Mouse (Mus musculus) cortical plate, adult 2 months (tissue): ENCODE results near the gene Asap2.

ENCODE experiments used
- CTCF ChIP-seq: fragments of 200-500 bp; IDR thresholded peaks from 2 replicates; pipeline ENCODE4 v1.5.1; 2011; ENCODE audit warnings: mild to moderate bottlenecking, control low read depth, low read length; ENCODE audit not compliant: insufficient read depth; ENCODE audit errors: extremely low read depth
- POLR2A ChIP-seq: fragments of 200-500 bp; IDR thresholded peaks from 2 replicates; pipeline ENCODE4 v1.6.1; 2011; ENCODE audit warnings: mild to moderate bottlenecking, low read length, control low read depth; ENCODE audit not compliant: insufficient read depth; ENCODE audit errors: extremely low read depth

DNA sequence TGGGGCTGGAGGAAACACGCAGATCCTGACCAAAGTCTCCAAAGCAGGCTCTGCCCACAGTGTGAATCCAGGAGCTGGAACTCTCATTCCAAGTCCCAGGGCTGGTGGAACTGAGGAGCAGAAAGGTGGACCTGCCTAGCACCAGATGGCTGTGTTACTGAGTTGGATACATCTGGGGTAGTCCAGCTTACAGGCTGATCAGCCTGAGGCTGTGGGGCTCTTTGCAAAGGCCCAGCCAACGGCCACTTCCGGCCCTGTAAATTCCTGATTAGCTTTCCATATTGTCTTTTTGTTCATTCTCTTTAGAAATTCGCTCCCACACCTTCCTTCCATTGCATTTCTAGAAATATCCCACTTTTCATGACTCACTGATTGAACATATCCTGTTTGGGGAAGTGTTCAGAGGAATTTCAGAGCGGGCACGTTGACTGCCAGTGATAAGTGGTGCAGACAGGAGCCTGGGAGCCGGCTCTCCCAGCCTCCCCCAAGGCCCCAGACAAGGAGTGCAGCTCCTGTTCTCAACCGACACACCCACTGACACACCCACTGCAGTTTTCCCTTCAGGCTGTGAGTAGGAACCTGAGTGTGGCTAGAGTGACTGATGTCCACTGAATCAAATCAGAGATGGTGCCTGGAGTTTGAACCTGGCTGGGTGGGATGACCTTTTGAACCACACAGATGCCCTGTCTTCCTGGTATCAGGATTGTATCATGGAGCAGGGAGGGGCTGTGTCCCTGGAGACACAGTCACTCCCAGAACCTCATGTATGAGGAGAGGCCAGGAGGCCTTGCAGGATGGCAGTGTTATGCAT is 145.6 kb downstream of the Asap2 start:
- TF ChIP-seq CTCF: no peak
- TF ChIP-seq POLR2A: no peak
